Mouse (Mus musculus) E14TG2a.4 (cell line): Measurements from ENCODE around the gene Gga1.

Experiments used
- CTCF ChIP-seq: conservative IDR thresholded peaks from 2 replicates; pipeline ENCODE4 v1.5.1; 2014; ENCODE audit warnings: low read length
- POU5F1 ChIP-seq: IDR thresholded peaks from 2 replicates; pipeline ENCODE4 v1.6.1; 2014; ENCODE audit warnings: low read length, borderline replicate concordance

GRCm38 (mm10) chr15:78833582-78833981, 43.4 kb upstream of the Gga1 start:
- TF ChIP-seq CTCF (no peak), POU5F1 (no peak)
